Mouse (Mus musculus) hematopoietic stem cell, adult 5-6 weeks (primary cell): ENCODE results near the gene Selplg. TPM values are rescaled to one million over a fixed set of nuclear protein-coding genes. Genes with fewer than 3 reads are reported as not detected.
"Not testable (repeated sequence)": the region's sequence is repeated elsewhere in the genome, so short reads cannot be mapped to it uniquely, and the experiment has no call there.

Source experiments
- ATAC-seq, 2 experiments: fragments of 125-278 bp in 1 of 2; replicated peaks in 1 of 2; 2 replicates each; pipeline ENCODE4 v1.8.0; 2016 to 2017; ENCODE audit warnings: inconsistent platforms in 2 of 2, mild to moderate bottlenecking in 2 of 2, moderate number of reproducible peaks in 2 of 2, low read depth in 1 of 2, moderate TSS enrichment in 1 of 2; ENCODE audit not compliant: low FRiP score in 2 of 2, poor library complexity in 2 of 2, severe bottlenecking in 2 of 2, insufficient read depth in 1 of 2, low TSS enrichment in 1 of 2
- total RNA-seq: library from RNA; stranded (forward); fragments of 172-1452, 232-1000 nt; gene quantifications from 2 replicates; pipeline ENCODE4 v1.2.3, GENCODE M21; 2017

Gene Selplg
- total RNA-seq, 1 experiment from 2014 or later: 83.9 TPM

- ATAC-seq: no peak
These were observed 988 bp upstream of the Selplg start for GRCm38 (mm10) chr5:113833316-113833947.

DNA sequence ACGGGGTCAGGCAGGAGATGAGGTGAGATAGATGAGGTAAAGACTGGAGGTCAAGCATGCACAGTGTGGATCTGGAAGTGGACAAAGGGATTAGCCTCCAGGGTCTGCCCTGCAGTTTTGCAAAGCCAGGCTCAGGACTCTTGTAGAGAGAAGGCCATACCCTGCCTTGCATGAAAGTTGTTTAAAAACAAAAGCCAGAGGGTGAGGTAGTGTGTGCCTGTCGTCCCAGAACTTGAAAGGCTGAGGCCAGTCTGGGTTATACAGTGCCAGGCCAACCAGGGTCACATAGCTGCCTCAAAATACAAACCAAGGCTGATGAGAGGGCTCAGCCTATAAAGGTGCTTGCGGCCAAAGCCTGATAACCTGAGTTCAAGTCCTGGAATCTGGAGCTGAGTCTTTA, 703 bp downstream of the Selplg start:
- ATAC-seq: no peak

DNA sequence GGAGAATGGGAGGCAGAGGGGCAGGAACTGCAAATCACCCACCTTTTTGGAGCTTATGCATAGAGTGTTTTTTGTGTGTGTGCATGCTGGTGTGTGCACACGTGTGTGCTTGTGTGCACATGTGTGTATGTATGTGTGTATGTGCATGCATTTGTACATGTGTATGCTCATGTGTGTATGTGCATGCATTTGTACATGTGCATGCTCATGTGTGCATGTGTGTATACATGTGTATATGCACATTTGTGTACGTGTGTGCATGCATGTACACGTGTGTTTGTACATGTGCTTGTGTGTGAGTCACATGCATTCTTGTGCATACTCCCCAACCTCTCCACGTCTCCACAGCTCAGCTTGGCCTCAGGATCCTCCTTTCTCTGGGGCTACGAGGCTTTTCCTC, 1.6 kb downstream of the Selplg start:
- ATAC-seq: no peak

DNA sequence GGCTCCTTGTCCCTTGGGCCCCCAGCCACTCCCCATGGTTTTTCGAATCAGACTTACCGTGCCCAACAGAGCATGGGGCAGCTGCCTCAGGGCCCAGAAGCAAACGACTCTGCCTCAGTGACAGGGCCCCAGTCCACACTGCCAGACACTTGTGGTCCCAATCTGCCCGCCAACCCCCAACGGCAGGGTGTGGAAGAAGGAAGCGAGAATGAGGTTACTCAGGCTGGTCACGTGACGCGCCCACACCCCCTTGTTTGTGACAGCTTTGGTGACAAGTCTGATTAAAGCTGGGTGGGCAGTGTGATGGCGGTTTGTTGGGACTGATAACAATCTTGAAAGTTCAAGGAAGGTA, 2.2 kb downstream of the Selplg start:
- peak; percentile 75 to 82 for ATAC-seq

GRCm38 (mm10) chr5:113829566-113830291, 2.7 kb downstream of the Selplg start:
- no peak for ATAC-seq

- no peak for ATAC-seq
These were observed 4.0 kb downstream of the Selplg start for GRCm38 (mm10) chr5:113828481-113828880.

DNA sequence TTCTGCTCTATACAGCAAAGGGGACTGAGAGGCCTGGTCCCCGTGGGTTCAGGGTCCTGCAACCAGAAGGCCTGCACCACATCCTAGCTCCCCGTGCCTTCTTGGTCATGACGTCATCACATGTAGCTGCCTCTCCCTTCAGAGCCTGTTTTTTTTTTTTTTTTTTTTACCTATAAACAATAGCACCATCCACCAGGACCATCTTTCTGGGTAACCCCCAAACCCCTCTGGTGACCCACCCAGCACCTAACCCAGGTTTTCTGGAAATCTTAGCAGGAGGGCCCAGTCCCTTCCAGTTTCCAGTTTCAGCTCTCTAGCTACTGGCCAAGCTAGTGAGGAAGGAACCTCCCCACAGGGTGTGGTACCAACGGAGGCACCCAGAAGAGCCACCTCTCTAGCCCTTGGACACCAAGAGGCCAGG, 4.4 kb downstream of the Selplg start:
- no peak for ATAC-seq

- no peak for ATAC-seq
These were observed 5.8 kb downstream of the Selplg start for GRCm38 (mm10) chr5:113826619-113827018.

DNA sequence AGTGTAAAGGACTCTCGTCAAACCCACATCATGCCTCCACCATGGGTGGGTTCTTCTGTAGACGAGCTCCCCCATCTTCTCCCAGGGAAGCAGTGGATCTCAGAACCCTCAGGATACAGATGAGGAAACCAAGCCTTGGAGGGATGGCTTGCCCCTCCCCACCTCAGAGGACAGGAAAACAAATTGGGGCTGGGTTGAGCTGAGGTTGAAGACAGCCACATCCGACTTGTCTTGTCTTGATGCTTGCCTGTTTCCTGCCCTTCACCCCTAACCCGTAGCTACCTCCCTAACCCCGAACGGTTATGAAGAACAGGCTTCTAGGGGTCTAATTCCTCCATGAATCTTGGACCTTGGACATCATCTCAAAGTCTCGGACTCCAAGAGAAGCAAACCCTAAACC, 6.9 kb downstream of the Selplg start:
- no peak for ATAC-seq

DNA sequence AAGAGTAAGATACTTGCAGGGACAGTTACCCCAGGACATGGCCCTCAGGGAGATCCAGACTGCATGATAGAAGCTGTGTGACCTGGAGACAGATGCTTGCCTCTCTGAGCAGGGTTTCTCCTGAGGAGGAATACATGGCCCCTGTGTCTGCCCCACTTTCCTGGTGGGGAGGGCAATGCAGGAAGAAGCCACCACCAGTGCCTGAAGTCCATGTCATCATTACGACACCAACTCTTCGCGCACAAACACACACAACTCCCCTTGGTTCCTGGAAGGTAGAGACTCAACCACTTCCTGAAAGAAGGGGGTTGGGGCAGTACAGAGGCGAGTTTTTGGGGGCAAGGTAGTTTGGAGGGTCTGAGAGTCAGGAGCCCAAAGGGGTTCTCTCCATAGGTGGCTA, 8.2 kb downstream of the Selplg start:
- ATAC-seq: peak; percentile 25 to 46; a peak in 2 of 4 replicates

GRCm38 (mm10) chr5:113818572-113818971, 13.9 kb downstream of the Selplg start:
- ATAC-seq: no peak

- peak; percentile 60 to 65; a peak in 2 of 4 replicates for ATAC-seq
These were observed 16.7 kb downstream of the Selplg start for GRCm38 (mm10) chr5:113815638-113816152.

DNA sequence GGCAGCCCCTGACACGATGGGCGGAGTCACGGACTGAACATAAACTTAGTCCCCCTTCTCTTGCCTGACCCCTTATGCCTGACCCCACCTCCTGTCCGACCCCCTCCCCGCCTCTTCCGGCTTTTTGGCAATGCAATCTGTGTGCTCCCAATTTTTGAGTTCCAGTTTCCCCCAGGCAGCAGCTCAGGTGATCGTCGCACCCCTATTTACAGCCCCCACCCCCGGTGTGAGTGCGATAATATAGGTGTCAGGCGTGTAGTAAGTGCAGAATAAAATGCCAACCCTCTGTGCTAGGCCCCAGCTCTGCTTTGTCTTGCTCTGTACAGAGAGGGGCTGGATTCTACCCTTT, 17.4 kb downstream of the Selplg start:
- ATAC-seq: no peak

- ATAC-seq: no peak
These were observed 18.1 kb downstream of the Selplg start for GRCm38 (mm10) chr5:113814111-113815040.

GRCm38 (mm10) chr5:113813608-113814007, 18.8 kb downstream of the Selplg start:
- ATAC-seq: no peak

GRCm38 (mm10) chr5:113812638-113813037, 19.8 kb downstream of the Selplg start:
- ATAC-seq: peak in 1 of 2 experiments; percentile 39; a peak in 1 of 4 replicates

DNA sequence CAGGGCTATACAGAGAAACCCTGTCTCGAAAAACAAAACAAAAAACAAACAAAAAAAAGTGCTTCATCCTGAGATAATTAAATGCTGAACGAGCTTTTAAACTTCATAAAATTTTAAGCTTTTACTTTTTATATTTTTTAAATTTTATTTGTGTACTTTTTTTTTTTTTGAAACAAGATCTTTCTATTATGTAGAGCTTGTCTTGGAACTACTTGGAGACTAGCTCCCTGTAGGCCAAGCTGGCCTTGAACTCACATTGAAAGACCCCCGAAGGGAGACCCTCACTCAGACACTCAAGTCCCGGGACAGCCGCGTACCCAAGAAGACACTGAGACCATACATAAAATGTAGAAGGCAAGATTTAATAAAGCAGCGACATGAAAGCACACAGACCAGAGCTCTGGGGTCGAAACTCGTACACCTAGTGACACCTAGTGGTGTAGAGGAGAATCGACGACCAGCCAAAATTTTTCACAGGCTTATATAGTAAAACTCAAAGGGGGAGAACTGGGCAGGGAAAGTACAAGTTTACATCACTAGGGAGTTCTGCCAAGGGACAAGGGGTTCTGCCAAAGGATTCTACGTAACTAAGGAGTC, 20.5 kb downstream of the Selplg start:
- not testable (repeated sequence) for ATAC-seq
